Mouse (Mus musculus): ENCODE results near the gene Sirt2.

The Sirt2 gene

GRCm38 (mm10) chr7:28766910-28767309 is 375 bp downstream of the Sirt2 start:
- no peak for DNase-seq (ENCODE audit: low read depth, low spot score)

GRCm38 (mm10) chr7:28767462-28767965 is 979 bp downstream of the Sirt2 start, which contains the start of gene Nfkbib:
Nfkbib (minus strand) TSS chr7:28767512.
- DNase-seq (ENCODE audit: low read depth, low spot score), result peak; percentile 33

GRCm38 (mm10) chr7:28769414-28769958 is 3.0 kb downstream of the Sirt2 start:
- no peak for DNase-seq (ENCODE audit: low read depth, low spot score)

- DNase-seq (ENCODE audit: low read depth, low spot score), result no peak
Measured at GRCm38 (mm10) chr7:28770309-28770708, 3.8 kb downstream of the Sirt2 start.

GRCm38 (mm10) chr7:28771867-28772266 is 5.3 kb downstream of the Sirt2 start:
- no peak for DNase-seq (ENCODE audit: low read depth, low spot score)

GRCm38 (mm10) chr7:28773163-28773562 is 6.6 kb downstream of the Sirt2 start:
- no peak for DNase-seq (ENCODE audit: low read depth, low spot score)

- no peak for DNase-seq (ENCODE audit: low read depth, low spot score)
Measured at GRCm38 (mm10) chr7:28774164-28774563, 7.6 kb downstream of the Sirt2 start.

- DNase-seq (ENCODE audit: low read depth, low spot score), result no peak
Measured at GRCm38 (mm10) chr7:28775129-28775528, 8.6 kb downstream of the Sirt2 start.

GRCm38 (mm10) chr7:28778825-28779224 is 12.3 kb downstream of the Sirt2 start:
- no peak for DNase-seq (ENCODE audit: low read depth, low spot score)

- peak; percentile 88 for DNase-seq (ENCODE audit: low read depth, low spot score)
Measured at GRCm38 (mm10) chr7:28780067-28780658, 13.6 kb downstream of the Sirt2 start.

GRCm38 (mm10) chr7:28780857-28781256 is 14.3 kb downstream of the Sirt2 start:
- DNase-seq (ENCODE audit: low read depth, low spot score), result no peak

- no peak for DNase-seq (ENCODE audit: low read depth, low spot score)
Measured at GRCm38 (mm10) chr7:28781261-28781663, 14.7 kb downstream of the Sirt2 start.

- DNase-seq (ENCODE audit: low read depth, low spot score), result no peak
Measured at GRCm38 (mm10) chr7:28785161-28785560, 18.6 kb downstream of the Sirt2 start.

- no peak for DNase-seq (ENCODE audit: low read depth, low spot score)
Measured at GRCm38 (mm10) chr7:28787884-28788283, 21.3 kb downstream of the Sirt2 start.

GRCm38 (mm10) chr7:28788307-28789195 is 22.0 kb downstream of the Sirt2 start, which contains the start of gene Rinl:
Rinl (plus strand) TSS chr7:28788969.
- DNase-seq (ENCODE audit: low read depth, low spot score), result no peak

- no peak for DNase-seq (ENCODE audit: low read depth, low spot score)
Measured at GRCm38 (mm10) chr7:28789235-28789634, 22.7 kb downstream of the Sirt2 start.

- DNase-seq (ENCODE audit: low read depth, low spot score), result no peak
Measured at GRCm38 (mm10) chr7:28790066-28790806, 23.7 kb downstream of the Sirt2 start.

GRCm38 (mm10) chr7:28791706-28792105 is 25.2 kb downstream of the Sirt2 start:
- no peak for DNase-seq (ENCODE audit: low read depth, low spot score)

GRCm38 (mm10) chr7:28792391-28793185 is 26.1 kb downstream of the Sirt2 start:
- DNase-seq (ENCODE audit: low read depth, low spot score), result no peak

- no peak for DNase-seq (ENCODE audit: low read depth, low spot score)
Measured at GRCm38 (mm10) chr7:28793834-28794233, 27.3 kb downstream of the Sirt2 start.

GRCm38 (mm10) chr7:28794496-28794895 is 28.0 kb downstream of the Sirt2 start:
- DNase-seq (ENCODE audit: low read depth, low spot score), result no peak
